Mouse (Mus musculus) spleen, postnatal 14 days (tissue): ENCODE results near the gene Ucma.
A peak's percentile ranks its signal among the peaks of the same experiment; 100 is the strongest.

ENCODE experiments used
- DNase-seq, 2 experiments: peaks; one replicate each; pipeline ENCODE4 v3.0.0; 2021 to 2022; ENCODE audit warnings: low spot score in 2 of 2

Ucma gene

GRCm38 (mm10) chr2:5001266-5001665, 25.3 kb downstream of the Ucma start:
- no peak for DNase-seq

- no peak for DNase-seq
These were observed 31.2 kb downstream of the Ucma start for GRCm38 (mm10) chr2:5007107-5007506.

GRCm38 (mm10) chr2:5011898-5012490, 36.1 kb downstream of the Ucma start:
- DNase-seq: no peak

GRCm38 (mm10) chr2:5012491-5013324, 36.8 kb downstream of the Ucma start, which contains the start of gene Mcm10:
TSS of gene Mcm10 (minus strand) at chr2:5012791.
- peak; percentile 84 to 91 for DNase-seq

- no peak for DNase-seq
These were observed 38.7 kb downstream of the Ucma start for GRCm38 (mm10) chr2:5014616-5015015.

GRCm38 (mm10) chr2:5015527-5015926, 39.6 kb downstream of the Ucma start:
- DNase-seq: no peak

- no peak for DNase-seq
These were observed 41.0 kb downstream of the Ucma start for GRCm38 (mm10) chr2:5016922-5017321.

GRCm38 (mm10) chr2:5019708-5020107, 43.8 kb downstream of the Ucma start:
- DNase-seq: no peak

GRCm38 (mm10) chr2:5023275-5023674, 47.4 kb downstream of the Ucma start:
- no peak for DNase-seq

GRCm38 (mm10) chr2:5023699-5024399, 47.9 kb downstream of the Ucma start:
- no peak for DNase-seq

- DNase-seq: no peak
These were observed 49.3 kb downstream of the Ucma start for GRCm38 (mm10) chr2:5025162-5025733.

GRCm38 (mm10) chr2:5027057-5027456, 51.1 kb downstream of the Ucma start:
- no peak for DNase-seq

GRCm38 (mm10) chr2:5028047-5028446, 52.1 kb downstream of the Ucma start:
- no peak for DNase-seq

- no peak for DNase-seq
These were observed 53.9 kb downstream of the Ucma start for GRCm38 (mm10) chr2:5029808-5030207.

- no peak for DNase-seq
These were observed 55.3 kb downstream of the Ucma start for GRCm38 (mm10) chr2:5031215-5031614.

GRCm38 (mm10) chr2:5032665-5033064, 56.7 kb downstream of the Ucma start:
- DNase-seq: no peak

GRCm38 (mm10) chr2:5033546-5034420, 57.9 kb downstream of the Ucma start:
- DNase-seq: no peak

- DNase-seq: no peak
These were observed 58.9 kb downstream of the Ucma start for GRCm38 (mm10) chr2:5034801-5035200.

GRCm38 (mm10) chr2:5035241-5035640, 59.3 kb downstream of the Ucma start:
- DNase-seq: no peak
